Mouse (Mus musculus) forebrain, embryonic 13.5 days (tissue): ENCODE results near the gene Mgat5. TPM values are rescaled to one million over a fixed set of nuclear protein-coding genes. Genes with fewer than 3 reads are reported as not detected.

ENCODE experiments used
- ATAC-seq: fragments of 200-750 bp; cut with Nextera tagmentation; 2 replicates; pipeline ENCODE4 v1.8.0; 2017
- H3K27ac ChIP-seq: fragments of 300-500 bp; sonication (generic); 2 replicates; pipeline ENCODE4 v1.5.1; 2015; ENCODE audit warnings: inconsistent platforms, mild to moderate bottlenecking, moderate library complexity
- H3K27me3 ChIP-seq: fragments of 300-500 bp; sonication (generic); 2 replicates; pipeline ENCODE4 v1.6.1; 2015; ENCODE audit warnings: mild to moderate bottlenecking, inconsistent platforms
- H3K36me3 ChIP-seq: fragments of 300-500 bp; sonication (generic); 2 replicates; pipeline ENCODE4 v1.6.1; 2015; ENCODE audit warnings: mild to moderate bottlenecking, inconsistent platforms; ENCODE audit not compliant: poor library complexity, severe bottlenecking
- H3K4me1 ChIP-seq: fragments of 300-500 bp; sonication (generic); 2 replicates; pipeline ENCODE4 v1.6.1; 2015; ENCODE audit warnings: inconsistent platforms
- H3K4me2 ChIP-seq: fragments of 300-500 bp; sonication (generic); 2 replicates; pipeline ENCODE4 v1.6.1; 2015; ENCODE audit warnings: inconsistent platforms, mild to moderate bottlenecking, moderate library complexity
- H3K4me3 ChIP-seq: fragments of 300-500 bp; sonication (generic); 2 replicates; pipeline ENCODE4 v1.5.1; 2015; ENCODE audit warnings: mild to moderate bottlenecking, inconsistent platforms
- H3K9ac ChIP-seq: fragments of 300-500 bp; sonication (generic); 2 replicates; pipeline ENCODE4 v1.6.1; 2015; ENCODE audit warnings: mild to moderate bottlenecking, inconsistent platforms
- H3K9me3 ChIP-seq: fragments of 300-500 bp; sonication (generic); replicated peaks from 2 replicates; pipeline ENCODE4 v1.6.1; 2016; ENCODE audit warnings: inconsistent platforms
- WGBS: fragments of 180-500 bp; shearing (Covaris S2); methylation state at CpG from one replicate; pipeline ENCODE4 v1.1.7; 2015; 5-methylcytosine and 5-hydroxymethylcytosine counted together
- polyA plus RNA-seq: library from polyadenylated mRNA; unstranded; fragments of >200 nt; fragmentation: Nextera tagmentation; extraction: Ambion mirVana; gene quantifications from 2 replicates; pipeline ENCODE4 v1.2.1, GENCODE M21; 2015

Gene Mgat5
- polyA plus RNA-seq, 1 experiment from 2014 or later = 8.9 TPM

- H3K9me3 ChIP-seq = no peaks in the 10 kb centered on the region
- no peak overlapping the region for H3K4me3 ChIP-seq
- H3K36me3 ChIP-seq = 0 out of 2 replicates have a peak, but pooled peaks cover 12% of the 10 kb centered on the region
- H3K4me1 ChIP-seq = peaks cover 3% of the 10 kb centered on the region; the same call in 1 of the 2 replicates
- ATAC-seq = no peak
- no peak overlapping the region for H3K9ac ChIP-seq
- H3K4me2 ChIP-seq = no peak overlapping the region
- H3K27me3 ChIP-seq = no peaks in the 10 kb centered on the region
- no peak overlapping the region for H3K27ac ChIP-seq
- WGBS = 37% methylated on average over 5 of the region's 5 CpGs
Observed at GRCm38 (mm10) chr1:127328354-127328875, 123.6 kb downstream of the Mgat5 start.

GRCm38 (mm10) chr1:127329810-127330209 lies 125.0 kb downstream of the Mgat5 start:
- Histone ChIP-seq H3K27ac (no peak overlapping the region), H3K9ac (no peak overlapping the region), H3K9me3 (no peaks in the 10 kb centered on the region), H3K27me3 (no peaks in the 10 kb centered on the region), H3K4me2 (no peak overlapping the region), H3K4me1 (peaks cover 3% of the 10 kb centered on the region; the same call in 1 of the 2 replicates), H3K4me3 (no peak overlapping the region), H3K36me3 (no peaks in the 10 kb centered on the region)
- no peak for ATAC-seq
- 92% methylated on average over 6 of the region's 6 CpGs for WGBS

GRCm38 (mm10) chr1:127337740-127338139 lies 132.9 kb downstream of the Mgat5 start:
- Histone ChIP-seq H3K4me2 (no peak overlapping the region), H3K27me3 (no peaks in the 10 kb centered on the region), H3K4me1 (peaks cover 18% of the 10 kb centered on the region), H3K27ac (no peak overlapping the region), H3K4me3 (no peak overlapping the region), H3K9me3 (no peaks in the 10 kb centered on the region), H3K36me3 (no peaks in the 10 kb centered on the region), H3K9ac (no peak overlapping the region)
- WGBS = 66% methylated on average over 10 of the region's 10 CpGs
- peak; percentile 72 for ATAC-seq

DNA sequence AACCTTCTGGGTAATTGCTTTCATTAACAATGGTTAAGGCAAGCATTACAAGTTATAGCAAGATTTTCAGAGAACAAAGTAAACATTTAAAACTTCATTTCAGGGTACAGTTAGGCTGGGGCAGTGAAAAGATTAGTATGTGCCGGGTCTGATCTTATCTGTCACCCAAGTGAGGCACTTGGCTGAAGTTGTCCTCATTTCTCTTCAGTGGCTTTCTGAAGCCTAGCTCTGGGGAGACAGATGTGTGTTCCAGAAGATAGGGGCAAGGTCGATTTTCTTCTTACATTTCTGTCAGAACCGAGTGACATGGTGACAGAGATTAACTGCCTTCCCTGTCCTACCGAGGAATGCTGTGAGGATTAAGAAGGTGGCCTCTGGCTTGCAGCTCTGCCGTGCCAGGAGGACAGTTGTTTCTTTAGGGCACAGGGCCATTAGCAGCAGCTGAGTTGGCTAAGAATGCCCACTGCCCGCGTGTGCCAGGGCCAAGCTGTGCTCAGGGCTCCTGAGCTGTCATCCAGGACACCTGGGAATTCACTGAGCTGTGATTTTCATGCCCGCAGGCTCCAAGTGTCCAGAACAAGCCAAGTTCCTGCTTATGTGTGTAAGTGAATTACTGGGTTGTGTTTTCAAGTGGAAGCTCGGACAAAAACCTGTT lies 134.1 kb downstream of the Mgat5 start:
- peaks cover 18% of the 10 kb centered on the region for H3K4me1 ChIP-seq
- no peaks in the 10 kb centered on the region for H3K27me3 ChIP-seq
- H3K9ac ChIP-seq = no peak overlapping the region
- ATAC-seq = peak; percentile 62; the same call in 1 of the 2 replicates
- H3K9me3 ChIP-seq = no peaks in the 10 kb centered on the region
- no peak overlapping the region for H3K4me3 ChIP-seq
- H3K36me3 ChIP-seq = no peaks in the 10 kb centered on the region
- H3K27ac ChIP-seq = no peak overlapping the region
- H3K4me2 ChIP-seq = no peak overlapping the region
- WGBS = 54% methylated on average over 9 of the region's 9 CpGs

DNA sequence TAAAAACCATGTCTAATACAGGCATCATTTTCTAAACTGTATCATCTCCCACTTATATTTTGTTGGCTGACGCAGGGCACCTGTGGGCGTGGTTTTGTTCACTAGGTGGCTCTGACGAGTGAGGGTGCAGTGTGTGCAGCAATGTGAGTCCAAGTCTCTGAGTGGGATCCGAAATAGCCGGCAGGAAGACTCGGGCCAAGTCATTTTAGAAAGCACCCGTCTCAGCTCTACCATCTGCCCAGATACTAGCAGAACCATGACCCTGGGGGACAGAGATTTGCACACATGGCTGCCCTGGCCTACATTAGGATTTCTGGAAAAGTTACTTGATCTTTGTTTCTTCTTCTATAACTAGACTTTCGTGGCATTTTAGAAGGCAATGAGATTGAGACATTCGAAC lies 135.5 kb downstream of the Mgat5 start:
- no peak overlapping the region for H3K4me3 ChIP-seq
- WGBS = 93% methylated on average over 9 of the region's 9 CpGs

DNA sequence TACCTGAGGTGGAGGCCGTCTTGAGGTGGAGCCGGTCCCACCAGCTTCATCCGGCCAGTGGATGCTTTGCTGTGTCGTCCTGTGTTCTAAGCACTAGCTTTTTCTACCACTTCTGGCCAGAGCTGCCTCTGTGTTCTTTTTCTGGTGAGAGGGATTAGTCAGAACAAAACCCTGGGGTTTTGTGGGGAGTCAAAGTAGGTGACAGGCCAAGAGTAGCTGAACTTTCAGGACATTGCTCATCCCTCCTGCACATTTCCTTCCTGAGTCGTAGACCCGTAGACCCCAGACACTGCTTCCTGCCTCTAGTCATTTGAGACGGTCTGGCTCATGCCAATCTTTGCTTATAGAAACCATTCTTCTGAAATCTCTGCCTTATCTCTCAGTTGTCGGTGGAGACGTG lies 140.1 kb downstream of the Mgat5 start:
- no peaks in the 10 kb centered on the region for H3K4me1 ChIP-seq
- H3K9ac ChIP-seq = no peak overlapping the region
- H3K27me3 ChIP-seq = no peaks in the 10 kb centered on the region
- no peak overlapping the region for H3K4me2 ChIP-seq
- no peak overlapping the region for H3K4me3 ChIP-seq
- no peak overlapping the region for H3K27ac ChIP-seq
- H3K36me3 ChIP-seq = no peaks in the 10 kb centered on the region
- ATAC-seq = no peak
- no peaks in the 10 kb centered on the region for H3K9me3 ChIP-seq
- 83% methylated on average over 9 of the region's 9 CpGs for WGBS

More for the DNA sequence above, 135.5 kb downstream of the Mgat5 start:
- no peaks in the 10 kb centered on the region for H3K9me3 ChIP-seq
- no peak overlapping the region for H3K4me2 ChIP-seq
- H3K4me1 ChIP-seq = peaks cover 18% of the 10 kb centered on the region
- H3K36me3 ChIP-seq = no peaks in the 10 kb centered on the region
- ATAC-seq = no peak
- no peaks in the 10 kb centered on the region for H3K27me3 ChIP-seq
- no peak overlapping the region for H3K9ac ChIP-seq
- no peak overlapping the region for H3K27ac ChIP-seq

DNA sequence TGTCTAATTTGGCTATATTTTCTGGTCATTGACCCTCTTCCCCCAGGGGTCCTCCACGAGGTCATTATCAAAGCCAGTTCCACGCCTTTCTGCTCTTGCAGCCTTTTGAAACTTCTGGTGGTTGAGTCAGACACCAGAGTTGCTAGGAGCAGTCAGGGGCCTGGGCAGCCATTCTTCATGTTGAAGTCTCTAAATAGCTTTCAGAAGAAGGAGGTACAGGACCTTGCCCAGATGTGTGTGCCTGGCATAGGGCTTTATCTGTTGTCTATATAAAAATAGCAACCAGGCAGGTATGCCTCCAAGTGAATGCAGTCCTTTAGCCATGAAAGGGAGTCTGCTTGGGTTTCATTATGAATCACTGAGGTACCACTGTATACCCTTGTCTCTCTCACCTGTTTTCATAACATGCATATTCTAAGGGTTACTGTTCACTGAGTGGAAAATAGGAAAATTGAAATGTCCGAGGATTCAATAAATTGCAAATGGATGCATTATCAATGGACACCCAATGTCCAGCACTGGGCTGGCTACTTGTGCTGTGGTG lies 141.9 kb downstream of the Mgat5 start:
- H3K4me1 ChIP-seq = no peaks in the 10 kb centered on the region
- no peak overlapping the region for H3K9ac ChIP-seq
- 70% methylated on average over 3 of the region's 3 CpGs for WGBS
- H3K27me3 ChIP-seq = no peaks in the 10 kb centered on the region
- H3K4me3 ChIP-seq = no peak overlapping the region
- H3K9me3 ChIP-seq = no peaks in the 10 kb centered on the region
- ATAC-seq = no peak
- no peak overlapping the region for H3K27ac ChIP-seq
- no peak overlapping the region for H3K4me2 ChIP-seq
- no peaks in the 10 kb centered on the region for H3K36me3 ChIP-seq

GRCm38 (mm10) chr1:127347878-127348620 lies 143.2 kb downstream of the Mgat5 start:
- 96% methylated on average over 3 of the region's 3 CpGs for WGBS
- no peaks in the 10 kb centered on the region for H3K9me3 ChIP-seq
- H3K27ac ChIP-seq = no peak overlapping the region
- H3K4me3 ChIP-seq = no peak overlapping the region
- H3K4me2 ChIP-seq = no peak overlapping the region
- H3K9ac ChIP-seq = no peak overlapping the region
- no peaks in the 10 kb centered on the region for H3K36me3 ChIP-seq
- ATAC-seq = no peak
- H3K4me1 ChIP-seq = 0 out of 2 replicates have a peak, but pooled peaks cover under 1% of the 10 kb centered on the region
- H3K27me3 ChIP-seq = no peaks in the 10 kb centered on the region

- H3K36me3 ChIP-seq = no peaks in the 10 kb centered on the region
- H3K27me3 ChIP-seq = no peaks in the 10 kb centered on the region
- H3K9ac ChIP-seq = no peak overlapping the region
- no peaks in the 10 kb centered on the region for H3K9me3 ChIP-seq
- no peak for ATAC-seq
- 0 out of 2 replicates have a peak, but pooled peaks cover 8% of the 10 kb centered on the region for H3K4me1 ChIP-seq
- H3K4me2 ChIP-seq = no peak overlapping the region
- WGBS = 88% methylated on average over 9 of the region's 9 CpGs
- H3K4me3 ChIP-seq = no peak overlapping the region
- H3K27ac ChIP-seq = no peak overlapping the region
Observed at GRCm38 (mm10) chr1:127348642-127349341, 144.0 kb downstream of the Mgat5 start.

DNA sequence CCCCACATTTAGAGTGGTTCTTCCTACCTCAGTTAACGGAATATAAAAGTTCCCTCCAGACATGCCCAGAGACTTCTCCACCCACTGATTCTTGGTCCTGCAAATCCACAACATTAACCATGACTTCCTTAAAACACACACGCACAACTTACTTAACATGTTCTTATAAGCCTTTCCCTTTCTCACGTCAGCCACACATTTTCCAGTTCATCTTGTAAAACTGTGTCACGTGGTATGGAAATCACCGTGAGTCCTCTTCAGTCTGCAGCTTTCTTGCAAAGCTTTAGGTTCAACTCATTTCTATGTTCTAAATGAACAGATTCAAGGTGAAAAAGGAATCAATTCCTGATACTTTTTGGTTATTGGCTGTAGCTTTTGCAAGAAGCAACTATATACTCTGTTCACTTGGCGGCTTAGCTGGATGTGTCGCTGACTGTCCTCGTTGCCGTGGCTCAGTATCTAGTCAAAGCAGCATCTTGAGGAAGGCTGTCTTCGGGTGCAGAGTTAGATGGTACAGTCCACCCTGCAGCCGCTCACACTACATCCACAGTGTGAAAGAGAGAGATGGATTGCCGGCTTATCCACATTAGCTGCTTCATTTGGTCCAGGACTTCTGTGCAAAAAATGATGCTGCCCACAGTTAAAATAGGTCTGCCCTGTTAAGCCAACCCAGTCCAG lies 146.7 kb downstream of the Mgat5 start:
- H3K4me2 ChIP-seq = no peak overlapping the region
- H3K27ac ChIP-seq = no peak overlapping the region
- no peak overlapping the region for H3K4me3 ChIP-seq
- no peaks in the 10 kb centered on the region for H3K36me3 ChIP-seq
- peaks cover 15% of the 10 kb centered on the region; the same call in 1 of the 2 replicates for H3K4me1 ChIP-seq
- WGBS = 92% methylated on average over 12 of the region's 12 CpGs
- H3K9me3 ChIP-seq = no peaks in the 10 kb centered on the region
- H3K27me3 ChIP-seq = no peaks in the 10 kb centered on the region
- H3K9ac ChIP-seq = no peak overlapping the region
- no peak for ATAC-seq

DNA sequence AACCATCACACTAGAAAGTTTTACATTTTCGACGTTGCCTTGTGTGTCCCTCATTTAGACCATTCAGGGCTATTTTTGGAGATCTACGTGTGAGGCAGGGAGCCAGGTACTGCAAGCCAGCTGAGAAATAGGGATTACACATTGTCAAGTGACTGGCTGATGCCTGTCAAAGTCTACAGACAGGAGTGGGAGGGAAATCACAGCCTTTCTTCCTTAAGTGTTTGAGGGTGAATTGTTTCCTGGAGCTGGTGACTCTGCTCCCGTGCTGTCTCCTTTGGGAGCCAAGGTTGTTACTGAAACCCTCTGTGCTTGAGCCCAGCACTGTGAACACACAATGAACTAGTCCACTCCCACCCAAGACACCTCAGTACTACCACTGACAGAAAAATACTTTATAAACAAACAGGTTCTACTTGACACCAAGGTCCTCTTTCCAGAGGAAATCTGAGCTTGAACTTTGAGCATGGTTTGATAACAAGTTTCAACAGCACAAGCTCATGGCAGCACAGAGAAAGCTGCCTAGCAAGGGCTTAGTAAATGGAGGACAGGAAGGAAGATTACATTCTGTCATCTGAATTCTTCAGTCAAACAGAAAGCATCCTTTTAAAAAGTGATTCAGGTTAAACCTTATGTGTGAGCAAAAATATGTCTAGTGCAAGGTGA lies 147.4 kb downstream of the Mgat5 start:
- Histone ChIP-seq H3K36me3 (no peaks in the 10 kb centered on the region), H3K9ac (no peak overlapping the region; the same call in 1 of the 2 replicates), H3K27me3 (no peaks in the 10 kb centered on the region), H3K4me3 (no peak overlapping the region), H3K4me2 (no peak overlapping the region), H3K9me3 (no peaks in the 10 kb centered on the region), H3K4me1 (peaks cover 15% of the 10 kb centered on the region; the same call in 1 of the 2 replicates), H3K27ac (no peak overlapping the region)
- ATAC-seq = no peak
- 72% methylated on average over 4 of the region's 4 CpGs for WGBS
